Mouse (Mus musculus): Measurements from ENCODE around the gene Aimp2. TPM values are rescaled to one million over a fixed set of nuclear protein-coding genes. Genes with fewer than 3 reads are reported as not detected.

The Aimp2 gene
- total RNA-seq (2021), result 10 to 100 TPM; 36.1 to 39.7 TPM
- long read RNA-seq, experiment 1, transcript Aimp2-201 (4 exons, 1,185 nt), result major isoform, 27 of 36 reads
- long read RNA-seq, experiment 1, partial matches to known transcripts, result 2 of 36 reads
- long read RNA-seq, experiment 1, other reads (novel, unspliced or antisense), result 5 of 36 reads
- long read RNA-seq, experiment 2, transcript Aimp2-201 (4 exons, 1,185 nt), result major isoform, 38 of 48 reads
- long read RNA-seq, experiment 2, transcript Aimp2-202 (4 exons, 1,073 nt), result minor isoform, 8 of 48 reads
- long read RNA-seq, experiment 2, partial matches to known transcripts, result 1 of 48 reads
- long read RNA-seq, experiment 2, other reads (novel, unspliced or antisense), result 1 of 48 reads

DNA sequence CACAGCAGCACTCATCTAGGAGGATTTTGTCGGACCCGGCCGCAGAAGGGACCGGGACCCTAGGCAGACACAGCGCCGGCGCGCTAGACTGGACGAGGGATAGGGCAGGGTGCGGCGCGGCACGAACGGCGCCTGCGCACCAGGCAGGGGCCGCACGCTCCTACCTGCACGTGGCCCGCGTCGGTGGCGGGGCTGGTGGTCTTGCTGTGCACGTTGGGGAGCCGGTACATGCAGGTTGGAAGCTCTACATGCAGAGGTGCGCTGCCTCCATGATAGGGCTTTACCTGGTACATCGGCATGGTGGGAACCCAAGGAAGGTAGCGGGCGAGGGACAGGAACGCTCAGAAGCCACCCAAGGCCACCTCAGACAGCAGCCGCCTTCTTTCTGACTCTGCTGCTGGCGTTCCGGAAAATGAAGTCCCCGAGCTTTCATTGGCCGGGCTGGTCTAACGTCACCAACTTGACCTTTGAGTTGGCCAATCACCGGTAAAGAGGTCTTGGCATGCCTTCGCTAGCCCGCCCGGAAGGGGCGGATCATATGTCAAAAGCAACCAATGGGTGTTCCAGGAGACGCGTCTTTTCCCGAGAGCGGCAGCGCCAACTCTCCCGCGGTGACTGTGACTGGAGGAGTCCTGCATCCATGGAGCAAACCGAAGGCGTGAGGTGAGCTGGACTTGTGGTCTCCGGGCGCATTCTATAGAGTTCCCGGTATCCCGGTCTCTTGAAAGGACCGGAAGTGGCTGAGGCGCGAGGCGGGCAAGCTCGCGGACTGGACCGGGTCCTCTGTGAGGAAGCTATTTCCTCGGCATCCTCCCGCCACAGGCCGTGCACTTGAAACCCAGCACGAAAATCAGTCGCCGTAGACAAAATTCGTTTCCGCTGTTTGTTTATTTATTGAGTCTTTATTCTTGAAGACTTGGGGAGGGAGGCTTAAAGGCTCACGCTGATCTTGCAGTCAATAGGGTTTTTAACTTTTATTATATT is at the start of gene Aimp2, which contains the start of gene Pms2:
Aimp2 (minus strand) TSS at position 431 of the 984 bp plus-strand sequence.
Pms2 (plus strand) TSS at position 548 of the 984 bp plus-strand sequence.
- peak; percentile 75 to 92 for DNase-seq (ENCODE audit: low spot score in 2 of 2)

- DNase-seq (ENCODE audit: low spot score in 2 of 2), result no peak
Observed at GRCm38 (mm10) chr5:143957101-143957500, 47.5 kb upstream of the Aimp2 start.

DNA sequence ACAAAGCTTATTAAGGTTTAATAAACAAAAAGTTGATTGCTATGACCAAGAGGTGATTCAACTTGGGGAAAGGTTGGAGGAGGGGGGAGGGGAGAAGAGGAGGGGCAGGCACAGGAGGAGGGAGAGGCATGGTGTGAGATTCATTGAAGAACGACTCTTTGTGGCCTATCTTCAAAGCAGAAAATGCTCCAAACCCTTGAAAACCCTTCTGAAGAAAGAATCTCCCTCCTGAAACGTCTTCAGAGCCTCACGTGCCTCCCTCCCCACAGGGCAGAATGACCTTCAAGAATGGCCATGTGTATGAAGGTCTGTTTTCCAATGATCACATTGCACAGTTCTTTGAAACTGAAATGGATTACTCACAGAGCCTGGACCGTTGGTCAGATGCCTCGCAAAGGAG is 40.4 kb upstream of the Aimp2 start:
- DNase-seq (ENCODE audit: low spot score in 2 of 2), result no peak

GRCm38 (mm10) chr5:143948361-143948760 is 38.7 kb upstream of the Aimp2 start:
- no peak for DNase-seq (ENCODE audit: low spot score in 2 of 2)

- no peak for DNase-seq (ENCODE audit: low spot score in 2 of 2)
Observed at GRCm38 (mm10) chr5:143943231-143944125, 33.8 kb upstream of the Aimp2 start.

DNA sequence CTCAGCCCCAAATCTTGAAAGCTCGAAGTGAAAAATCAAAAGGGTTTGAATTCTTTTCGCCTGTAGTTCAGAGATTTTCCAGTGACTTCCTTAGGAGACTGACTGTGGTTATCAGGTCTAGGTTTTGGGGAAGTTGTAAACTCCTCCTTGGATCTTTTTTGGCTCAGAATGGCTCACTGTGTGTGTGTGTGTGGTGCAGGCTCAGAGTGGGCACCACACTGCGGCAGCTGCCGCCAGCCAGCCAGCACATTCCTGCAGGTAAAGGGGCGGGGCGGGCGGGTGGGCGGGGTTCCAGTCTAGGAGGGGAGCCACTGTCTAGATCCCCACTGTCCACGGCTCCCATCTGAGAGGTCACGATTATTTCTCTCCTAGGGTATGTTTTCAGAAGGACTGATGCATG is 31.9 kb upstream of the Aimp2 start:
- no peak for DNase-seq (ENCODE audit: low spot score in 2 of 2)

DNA sequence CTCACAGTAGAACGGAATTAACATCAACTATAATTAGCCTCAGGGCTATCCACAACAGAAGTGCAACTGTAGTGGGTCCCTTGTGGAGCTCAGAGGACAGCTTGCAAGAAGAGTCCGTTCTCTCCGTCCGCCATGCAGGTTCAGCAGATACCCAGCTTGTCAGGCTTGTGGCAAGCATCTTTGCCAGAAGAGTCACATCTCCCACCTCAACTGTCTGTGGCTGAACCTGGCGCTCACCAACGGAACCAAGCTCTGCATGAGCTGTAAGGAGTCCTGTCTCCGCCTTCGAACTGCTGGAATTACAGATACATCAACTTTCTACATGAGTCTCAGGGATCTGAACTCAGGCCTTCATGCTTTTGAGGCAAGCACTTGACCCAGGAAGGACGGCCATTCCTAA is 26.5 kb upstream of the Aimp2 start:
- no peak for DNase-seq (ENCODE audit: low spot score in 2 of 2)

DNA sequence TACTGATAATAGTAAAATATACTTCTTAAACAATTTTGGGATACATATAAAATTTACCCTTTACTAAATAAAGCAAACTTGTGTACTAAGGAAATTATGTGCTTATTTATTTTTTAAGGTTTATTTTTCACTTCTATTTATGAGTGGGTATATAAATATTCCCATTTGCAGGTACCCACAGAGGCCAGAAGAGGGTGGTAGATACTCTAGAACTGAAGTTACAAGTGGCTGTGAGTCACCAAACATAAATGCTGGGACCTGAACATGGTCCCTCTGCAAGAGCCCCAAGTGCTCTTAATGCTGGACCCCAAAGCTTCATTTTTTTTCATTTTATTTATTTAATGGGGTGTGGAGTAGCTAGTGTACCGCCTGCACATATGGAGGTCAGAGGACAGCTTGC is 24.2 kb upstream of the Aimp2 start:
- no peak for DNase-seq (ENCODE audit: low spot score in 2 of 2)

DNA sequence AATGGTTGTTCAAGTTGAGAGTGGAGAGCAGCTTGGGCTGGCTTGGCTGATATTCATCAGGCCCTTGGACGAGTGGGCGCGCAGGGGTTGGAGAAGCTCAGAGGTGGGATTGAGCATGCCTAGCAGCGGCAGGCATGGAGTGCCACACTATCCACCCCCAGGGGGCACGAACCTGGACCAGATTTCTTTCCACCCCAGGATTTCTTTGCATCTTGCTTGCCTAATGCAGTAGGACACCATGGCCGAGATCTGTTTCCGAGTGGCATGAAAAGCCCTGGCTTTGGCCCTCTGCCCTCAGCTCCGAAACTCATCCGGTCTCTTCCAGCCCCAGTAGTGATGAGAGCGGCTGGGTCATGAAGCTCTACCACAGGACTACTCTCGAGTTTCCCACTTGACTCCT is 23.8 kb upstream of the Aimp2 start:
- DNase-seq (ENCODE audit: low spot score in 2 of 2), result no peak

DNA sequence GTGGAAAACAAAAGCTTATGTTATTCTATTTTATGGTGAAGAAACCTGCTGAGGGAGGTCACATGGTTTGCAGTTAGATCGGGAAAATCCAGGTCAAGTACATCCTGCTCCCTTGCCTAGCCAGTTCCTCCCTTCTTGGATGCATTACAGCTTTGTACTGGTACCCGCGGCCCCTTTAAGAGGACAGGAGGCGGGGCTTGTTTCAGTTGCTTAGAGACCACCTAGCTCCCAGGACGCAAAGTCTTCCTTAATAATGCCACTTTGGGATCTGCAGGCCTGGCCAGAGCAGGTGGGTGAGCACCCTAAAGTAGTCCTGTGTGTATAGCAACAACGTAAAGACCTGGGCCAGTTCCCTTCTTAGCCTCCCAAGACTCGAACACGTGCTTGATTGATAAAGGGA is 23.2 kb upstream of the Aimp2 start, which contains the start of gene Rsph10b:
Rsph10b (plus strand) TSS at position 205 of the 400 bp plus-strand sequence.
- DNase-seq (ENCODE audit: low spot score in 2 of 2), result no peak

DNA sequence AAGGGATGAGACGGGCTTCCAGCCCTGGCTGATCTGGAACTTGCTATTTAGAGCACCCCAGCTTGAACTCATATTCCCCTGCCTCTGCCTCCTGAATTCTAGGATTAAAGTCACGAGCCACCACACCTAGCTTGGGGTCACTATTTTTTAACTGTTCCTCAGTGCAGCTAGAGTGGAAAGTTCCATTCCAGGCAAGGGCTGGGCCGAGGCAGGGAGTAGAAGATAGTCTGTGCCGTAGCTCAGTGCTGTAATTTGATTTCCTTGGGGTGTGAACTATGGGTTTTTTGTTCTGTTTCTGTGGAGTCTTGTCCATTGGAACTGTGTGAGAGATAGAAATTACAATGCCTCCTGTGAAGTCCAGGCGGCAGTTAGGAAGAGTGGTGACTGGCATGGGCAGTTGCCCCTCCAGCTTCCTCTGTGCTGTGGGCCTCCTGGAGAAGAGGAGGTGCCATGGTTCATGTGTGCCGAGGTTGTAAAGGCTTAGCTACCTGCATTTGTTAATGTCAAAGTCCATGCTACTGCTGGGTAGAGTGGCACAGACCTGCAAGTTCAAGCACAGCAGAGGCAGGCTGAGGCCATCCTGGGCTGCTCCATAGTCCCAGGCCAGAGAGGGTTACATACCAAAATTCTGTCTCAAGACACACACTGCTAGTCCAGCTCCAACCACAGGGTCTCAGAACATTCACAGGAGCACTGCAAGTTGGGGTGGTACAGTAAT is 22.4 kb upstream of the Aimp2 start:
- DNase-seq (ENCODE audit: low spot score in 2 of 2), result no peak

- DNase-seq (ENCODE audit: low spot score in 2 of 2), result no peak
Observed at GRCm38 (mm10) chr5:143930656-143931055, 21.0 kb upstream of the Aimp2 start.

DNA sequence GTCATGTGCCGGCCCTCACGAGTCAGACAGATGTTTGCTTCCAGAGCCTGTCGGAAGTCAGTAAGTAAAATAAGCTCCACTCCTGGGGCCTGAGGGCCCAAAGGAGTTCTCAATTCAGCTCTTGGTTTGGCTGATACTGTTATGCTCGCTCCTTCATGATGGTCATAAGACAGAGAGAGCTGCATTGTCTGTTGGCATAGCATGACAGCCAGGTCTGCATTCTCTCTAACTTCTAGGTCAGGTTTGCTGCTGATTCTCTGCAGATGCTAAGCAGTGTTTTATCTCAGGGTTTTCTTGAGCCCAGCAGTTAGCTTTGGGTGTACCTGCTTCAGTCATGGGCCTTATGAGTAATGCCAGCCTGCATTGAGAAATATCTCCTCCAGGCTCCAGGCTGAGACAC is 19.6 kb upstream of the Aimp2 start:
- no peak for DNase-seq (ENCODE audit: low spot score in 2 of 2)

- no peak for DNase-seq (ENCODE audit: low spot score in 2 of 2)
Observed at GRCm38 (mm10) chr5:143927875-143928274, 18.2 kb upstream of the Aimp2 start, which contains the start of gene Gm42421. TSS of gene Gm42421 (plus strand) at chr5:143928175.

DNA sequence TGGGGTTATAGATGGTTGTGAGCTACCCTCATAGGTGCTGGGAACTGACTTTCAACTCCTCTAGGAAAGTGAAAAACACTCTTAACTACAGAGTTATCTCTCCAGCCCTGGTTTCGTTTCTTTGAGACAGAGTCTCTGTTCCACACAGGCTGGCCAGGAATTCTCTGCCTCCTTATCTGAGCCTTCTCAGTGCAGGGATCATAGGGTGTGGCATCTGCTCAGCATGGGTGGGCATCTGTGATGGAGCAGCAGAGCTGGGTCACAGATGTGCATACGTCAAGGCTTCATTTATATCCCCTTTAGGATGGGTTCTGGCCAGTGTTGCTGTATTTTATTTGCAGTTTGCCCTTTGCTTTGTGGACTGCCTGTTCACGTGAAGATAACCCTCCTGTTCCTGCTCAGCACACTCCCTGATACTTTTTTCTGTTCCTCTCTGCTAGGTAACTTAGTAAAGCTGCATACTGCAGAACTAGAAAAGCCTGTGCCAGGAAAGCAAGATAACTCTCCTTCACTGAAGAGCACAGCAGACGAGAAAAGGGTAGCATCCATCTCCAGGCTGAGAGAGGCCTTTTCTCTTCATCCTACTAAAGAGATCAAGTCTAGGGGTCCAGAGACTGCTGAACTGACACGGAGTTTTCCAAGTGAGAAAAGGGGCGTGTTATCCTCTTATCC is 15.3 kb upstream of the Aimp2 start:
- no peak for DNase-seq (ENCODE audit: low spot score in 2 of 2)

DNA sequence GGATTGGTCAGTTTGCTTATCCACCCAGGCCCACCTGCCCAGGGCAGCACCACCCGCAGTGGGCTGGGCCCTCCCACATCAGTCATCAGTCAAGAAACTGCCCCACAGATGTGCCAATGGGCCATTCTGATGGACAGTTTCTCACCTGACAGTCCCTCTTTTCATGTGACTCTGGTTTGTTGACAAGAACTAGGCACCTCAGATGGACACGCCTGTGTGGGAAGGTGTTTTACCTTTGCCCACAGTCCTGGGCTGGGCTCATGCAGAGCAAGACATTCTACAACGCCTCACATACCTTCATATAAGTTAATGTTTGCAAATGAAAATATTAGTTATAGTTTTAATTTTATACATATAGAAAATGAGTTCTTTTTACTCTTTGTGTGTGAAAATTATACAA is 8.5 kb upstream of the Aimp2 start:
- no peak for DNase-seq (ENCODE audit: low spot score in 2 of 2)

GRCm38 (mm10) chr5:143917418-143917817 is 7.8 kb upstream of the Aimp2 start:
- no peak for DNase-seq (ENCODE audit: low spot score in 2 of 2)

DNA sequence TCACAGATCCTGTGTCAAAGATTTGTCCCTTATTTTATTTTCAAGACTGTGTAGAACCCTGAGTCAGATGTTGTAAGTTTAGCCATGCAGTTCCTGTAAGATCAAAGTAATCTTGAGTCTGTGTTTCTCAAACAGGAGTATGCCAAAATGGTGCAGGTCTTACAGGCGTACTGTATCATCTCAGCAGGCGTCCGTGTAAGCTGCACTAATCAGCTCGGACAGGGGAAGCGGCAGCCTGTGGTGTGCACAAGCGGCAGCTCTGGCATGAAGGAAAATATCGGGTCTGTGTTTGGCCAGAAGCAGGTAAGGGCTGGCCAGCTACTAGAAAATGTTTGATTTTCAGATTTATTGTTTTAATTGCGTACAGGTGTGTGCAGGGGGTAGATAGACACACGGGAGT is 6.6 kb upstream of the Aimp2 start:
- DNase-seq (ENCODE audit: low spot score in 2 of 2), result no peak

DNA sequence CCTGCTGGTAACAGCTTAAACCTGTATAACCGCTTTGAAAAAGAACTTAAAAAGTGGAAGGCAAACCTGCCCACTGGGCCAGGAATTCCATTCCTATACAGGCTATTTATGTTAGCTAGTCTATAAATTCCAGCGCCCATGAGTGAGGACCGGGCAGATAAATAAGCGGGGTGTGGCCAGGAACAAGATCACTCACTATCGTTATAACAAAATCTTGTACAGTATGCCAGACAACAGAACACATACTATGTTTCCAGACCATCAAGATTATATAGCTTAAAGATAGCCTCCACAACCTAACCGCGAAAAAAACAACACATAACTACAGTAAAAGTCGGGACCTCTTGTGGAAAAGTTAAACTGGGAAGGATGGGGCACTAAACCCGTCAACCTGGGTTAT is 721 bp downstream of the Aimp2 start:
- no peak for DNase-seq (ENCODE audit: low spot score in 2 of 2)

GRCm38 (mm10) chr5:143906429-143906828 is 3.2 kb downstream of the Aimp2 start:
- DNase-seq (ENCODE audit: low spot score in 2 of 2), result no peak

Data from adrenal gland, postnatal 4 days (tissue).